Mouse (Mus musculus) neutrophil, adult 5-6 weeks (primary cell): Measurements from ENCODE around the gene Enpp6. TPM values are rescaled to one million over a fixed set of nuclear protein-coding genes. Genes with fewer than 3 reads are reported as not detected.
"Not testable (repeated sequence)": the region's sequence is repeated elsewhere in the genome, so short reads cannot be mapped to it uniquely, and the experiment has no call there.

Source experiments
- ATAC-seq: fragments of 151-379, 151-347 bp; 2 replicates; pipeline ENCODE4 v1.8.0; 2017; ENCODE audit warnings: mild to moderate bottlenecking, moderate TSS enrichment; ENCODE audit not compliant: insufficient number of reproducible peaks, poor library complexity, low FRiP score, severe bottlenecking; ENCODE audit errors: extremely low read depth
- total RNA-seq: library from RNA; stranded (forward); fragments of 200-1000 nt; gene quantifications from 2 replicates; pipeline ENCODE4 v1.2.3, GENCODE M21; 2017

Gene Enpp6
- total RNA-seq, 1 experiment from 2014 or later = not detected

DNA sequence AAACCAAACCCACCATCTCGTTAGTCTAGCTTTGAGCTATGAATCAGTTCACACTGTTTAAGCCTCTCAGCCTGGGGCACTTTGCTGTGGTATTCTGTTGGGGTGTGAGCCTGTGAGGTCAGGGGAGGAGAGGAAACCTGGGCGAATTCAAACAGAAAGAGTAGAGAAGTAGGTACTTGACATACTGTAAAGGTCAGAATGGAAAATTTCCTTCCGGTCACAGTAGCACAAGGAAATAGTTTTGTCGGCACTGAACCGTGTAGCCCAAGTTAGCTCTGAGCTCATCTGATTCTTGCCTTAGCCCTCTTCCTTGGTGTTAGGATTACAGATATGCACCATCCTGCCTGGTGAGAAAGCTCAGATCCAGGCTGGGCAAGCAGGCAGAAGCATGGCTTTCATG lies 4.4 kb downstream of the Enpp6 start:
- no peak for ATAC-seq

DNA sequence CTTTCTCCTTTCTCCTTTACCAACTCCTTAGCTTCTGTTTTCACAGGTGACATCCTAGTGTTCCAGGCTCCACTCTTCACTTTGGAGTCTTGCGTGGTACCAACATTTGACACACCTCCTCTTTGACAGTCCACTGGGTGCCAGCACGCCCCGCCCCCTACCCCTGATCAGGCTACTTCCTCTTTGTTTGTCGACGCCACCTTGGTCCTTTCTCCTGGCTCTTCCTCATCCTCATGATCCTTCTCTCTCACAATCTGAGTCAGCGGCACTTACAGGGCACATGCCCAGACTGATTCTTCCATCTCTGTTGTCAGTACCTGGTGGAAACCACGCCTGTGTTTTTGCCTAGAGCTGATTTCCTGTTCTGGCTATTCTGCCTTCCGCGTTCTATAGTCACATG lies 5.9 kb downstream of the Enpp6 start:
- ATAC-seq = 0 out of 2 replicates have a peak, but pooled peaks have one; percentile 33

DNA sequence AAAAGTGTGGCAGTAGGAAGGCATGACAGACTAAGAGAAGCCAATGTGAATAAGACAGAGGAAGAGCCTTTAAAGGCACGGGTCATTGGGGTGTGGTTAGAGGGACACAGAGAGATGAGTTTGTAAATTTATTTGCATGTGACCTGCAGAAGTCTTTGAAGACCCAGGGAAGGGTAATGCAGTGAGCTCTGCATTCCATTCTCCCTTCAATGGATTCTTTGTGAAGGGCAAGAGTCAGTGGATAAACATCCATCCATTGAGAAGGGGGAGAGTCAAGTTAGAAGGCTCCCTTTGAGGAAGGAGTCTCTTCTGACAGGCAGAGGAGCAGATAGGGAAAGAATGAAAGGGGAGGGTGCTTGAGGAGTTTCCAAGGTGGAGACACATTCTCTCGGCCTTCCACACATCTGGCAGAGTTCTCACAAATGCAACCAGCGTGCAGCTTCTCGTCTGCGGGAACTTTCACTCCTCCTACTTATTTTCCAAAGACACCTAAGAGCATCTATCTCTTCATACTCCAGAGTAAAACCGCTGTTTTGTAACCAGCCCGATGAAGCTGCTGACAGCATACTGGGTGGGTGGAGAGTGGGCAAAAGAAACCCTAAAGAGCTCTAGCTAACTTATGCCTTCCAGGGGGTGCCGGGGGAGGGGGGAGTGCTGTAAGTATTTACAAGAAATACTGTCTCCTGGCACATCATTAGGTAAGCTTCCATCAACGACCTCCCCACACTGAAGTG lies 9.4 kb downstream of the Enpp6 start:
- ATAC-seq = no peak

DNA sequence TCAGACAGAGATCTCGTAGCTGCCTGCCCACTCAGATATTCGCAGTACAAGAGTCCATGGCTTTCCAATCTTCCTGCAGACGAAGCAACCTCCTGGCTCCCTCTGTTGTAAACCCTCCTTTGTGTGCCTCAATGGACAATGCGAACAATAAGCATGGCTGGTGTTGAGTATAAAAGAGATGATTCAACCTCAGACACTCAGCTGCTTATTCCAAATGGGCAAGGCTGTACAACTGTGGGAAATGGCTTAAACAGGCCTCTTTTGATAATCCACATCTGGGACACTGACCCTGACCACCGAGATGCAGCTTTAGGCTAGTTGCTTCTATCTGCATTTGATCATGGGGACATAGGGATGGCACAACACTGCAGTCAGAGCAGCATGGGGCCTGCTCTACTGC lies 19.0 kb downstream of the Enpp6 start:
- ATAC-seq = no peak

DNA sequence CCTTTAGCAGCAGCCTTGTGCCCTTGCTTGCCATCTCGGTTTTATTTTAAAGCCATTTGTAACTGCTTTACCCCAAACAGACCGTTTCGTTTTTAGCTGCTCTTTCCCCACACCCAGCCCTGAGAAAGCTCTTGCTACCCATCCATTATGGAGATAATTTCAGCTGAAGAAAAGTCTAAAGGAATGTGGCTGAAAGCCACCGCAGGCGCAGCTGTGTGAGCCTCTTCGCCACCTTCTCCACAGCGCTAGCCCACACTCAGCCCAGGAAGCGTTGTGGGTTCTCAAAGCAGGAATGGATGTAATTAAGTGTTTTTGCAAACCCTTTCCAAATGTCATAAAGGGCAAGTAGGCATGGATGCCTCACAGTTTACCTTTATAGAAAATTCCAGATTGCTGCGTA lies 20.1 kb downstream of the Enpp6 start:
- ATAC-seq = no peak

DNA sequence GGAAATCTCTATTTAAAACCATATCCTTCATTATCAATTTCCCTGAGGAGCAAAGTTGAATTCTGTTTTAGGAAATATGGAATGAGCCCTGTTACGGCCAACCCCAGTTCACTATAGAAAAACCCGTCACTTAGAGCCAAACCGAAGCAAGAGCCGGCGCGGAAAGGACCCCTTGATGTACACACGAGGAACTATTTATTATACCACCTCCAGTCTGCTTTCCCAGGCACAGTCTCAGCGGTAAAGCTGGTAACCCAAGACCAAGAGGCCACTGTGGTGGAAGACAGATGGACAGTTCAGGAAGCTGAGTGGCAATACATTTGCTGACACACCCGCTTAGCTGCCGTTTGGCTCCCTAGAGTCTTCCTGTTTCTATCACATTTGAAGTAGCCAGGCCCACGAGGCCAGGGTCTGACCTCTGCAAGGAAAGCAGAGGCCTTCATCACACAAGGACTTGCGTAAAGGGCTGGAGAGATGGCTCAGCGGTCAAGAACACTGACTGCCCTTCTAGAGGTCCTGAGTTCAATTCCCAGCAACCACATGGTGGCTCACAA lies 21.6 kb downstream of the Enpp6 start:
- ATAC-seq = no peak

DNA sequence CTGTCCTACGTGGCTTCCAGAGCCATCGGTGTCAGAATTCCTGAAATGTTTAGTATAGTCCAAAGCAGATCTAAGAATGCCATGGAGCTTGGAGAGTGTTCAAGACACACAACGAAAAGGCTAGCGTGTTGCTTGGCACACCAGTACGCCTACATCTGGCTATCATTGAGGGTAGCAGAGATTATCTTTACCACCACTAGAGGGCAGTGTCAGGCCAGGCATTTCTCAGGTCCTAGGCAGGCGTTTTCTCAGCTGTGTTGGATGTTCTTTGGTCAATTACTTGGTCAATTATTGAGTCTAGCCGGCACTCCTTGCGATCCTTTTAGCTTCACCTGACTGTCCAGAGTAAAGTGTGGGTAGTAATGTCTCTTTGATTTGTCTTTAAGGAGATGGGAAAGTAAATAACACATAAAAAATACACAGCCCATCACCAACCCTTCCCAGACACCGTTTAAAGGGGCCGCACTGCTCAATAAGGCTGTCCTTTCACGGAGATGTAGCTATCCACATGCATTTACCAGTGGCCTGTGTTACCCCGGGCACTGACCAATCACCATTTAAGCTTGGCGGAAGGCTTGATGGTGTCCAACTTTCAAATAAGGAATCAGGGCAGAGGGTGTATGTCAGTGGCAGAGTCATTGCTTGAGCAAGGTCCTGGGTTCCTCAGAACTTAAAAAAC lies 29.7 kb downstream of the Enpp6 start:
- peak; percentile 63; the same call in 1 of the 2 replicates for ATAC-seq

DNA sequence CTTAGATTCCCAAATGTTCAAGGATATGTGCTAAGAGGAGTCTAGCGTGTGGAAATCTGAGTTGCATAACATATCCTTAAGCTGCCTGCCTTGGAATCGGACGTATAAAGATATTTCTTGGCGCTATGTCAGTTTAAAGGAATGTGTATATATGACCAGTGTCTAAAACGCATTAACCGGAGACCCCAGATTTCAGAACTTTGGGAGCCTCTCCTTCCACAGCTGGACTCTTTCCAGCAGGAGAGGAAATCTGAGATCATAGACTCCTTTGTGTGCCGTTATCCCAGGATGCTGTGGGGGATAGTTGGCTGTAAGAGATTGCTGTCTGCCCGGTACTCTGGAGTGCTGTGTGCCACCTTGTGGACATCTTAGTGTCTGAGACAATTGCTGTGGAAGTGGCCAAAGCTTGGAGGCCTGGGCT lies 34.5 kb downstream of the Enpp6 start:
- no peak for ATAC-seq

DNA sequence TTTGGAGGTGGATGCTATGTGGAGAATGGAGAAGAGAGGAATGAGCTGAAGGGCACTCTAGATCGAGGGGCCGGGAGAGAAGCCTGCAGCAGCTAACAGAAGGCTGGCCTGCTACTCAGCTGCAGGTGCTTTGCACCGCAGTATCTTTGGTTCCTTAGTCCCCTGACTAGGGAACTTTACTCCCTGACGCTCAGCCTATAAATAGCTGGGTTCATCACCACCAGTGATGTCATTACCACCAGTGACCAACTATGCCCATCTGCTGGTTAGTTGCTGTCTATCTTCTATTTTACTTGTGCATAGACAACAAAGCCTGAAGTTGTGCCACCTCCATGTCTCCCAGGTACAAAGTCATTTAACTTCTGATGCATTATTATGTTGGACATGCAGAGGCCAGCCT lies 37.9 kb downstream of the Enpp6 start:
- no peak for ATAC-seq

DNA sequence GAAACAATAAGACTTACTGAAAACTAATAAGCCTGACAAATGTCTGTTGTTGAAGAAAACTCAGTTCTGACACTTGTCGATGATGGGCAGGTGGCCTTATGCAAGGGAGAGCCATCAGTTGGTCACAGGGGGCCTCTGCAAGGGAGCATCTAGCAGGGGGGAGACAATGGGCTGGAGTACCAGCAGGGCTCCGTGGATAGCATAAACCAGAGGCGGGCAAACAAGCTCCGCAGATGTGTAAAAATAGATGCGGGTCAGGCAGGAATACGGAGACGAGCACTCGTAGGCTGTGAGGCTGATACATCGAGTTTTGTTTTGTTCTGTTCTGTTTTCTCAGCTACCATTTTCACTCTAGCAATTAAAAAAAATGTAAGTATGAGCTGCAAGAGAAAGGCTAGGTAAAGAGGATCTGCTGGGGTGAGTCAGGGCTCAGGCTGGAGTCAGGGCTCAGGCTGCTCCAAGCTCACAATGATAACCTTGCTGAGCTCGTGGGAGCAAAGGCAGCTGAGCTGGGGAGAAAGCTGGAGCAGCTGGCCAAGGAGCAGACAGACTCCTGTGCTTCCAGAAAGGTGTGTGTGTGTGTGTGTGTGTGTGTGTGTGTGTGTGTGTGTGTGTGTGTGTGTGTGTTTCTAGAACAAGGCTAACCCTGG lies 40.3 kb downstream of the Enpp6 start:
- ATAC-seq = no peak

DNA sequence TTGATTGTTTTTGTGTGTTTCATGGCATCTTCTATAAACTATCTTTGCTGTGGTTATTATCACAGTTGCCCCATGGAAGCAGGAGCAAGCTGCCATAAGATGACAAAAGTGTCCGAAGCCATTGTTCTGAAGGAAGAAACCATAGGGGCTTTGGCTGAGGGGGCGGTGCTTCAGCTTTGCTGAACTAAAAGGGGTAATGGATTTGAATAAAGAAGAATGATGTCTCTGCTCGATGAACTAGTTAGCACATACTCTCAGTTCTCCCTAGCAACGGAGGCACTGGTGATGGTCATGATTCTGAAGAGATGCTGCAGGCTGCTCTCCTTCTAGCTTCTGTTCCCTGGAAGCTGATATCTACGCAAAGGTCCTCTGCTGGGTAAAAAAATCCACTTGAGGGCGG lies 41.8 kb downstream of the Enpp6 start:
- no peak for ATAC-seq

DNA sequence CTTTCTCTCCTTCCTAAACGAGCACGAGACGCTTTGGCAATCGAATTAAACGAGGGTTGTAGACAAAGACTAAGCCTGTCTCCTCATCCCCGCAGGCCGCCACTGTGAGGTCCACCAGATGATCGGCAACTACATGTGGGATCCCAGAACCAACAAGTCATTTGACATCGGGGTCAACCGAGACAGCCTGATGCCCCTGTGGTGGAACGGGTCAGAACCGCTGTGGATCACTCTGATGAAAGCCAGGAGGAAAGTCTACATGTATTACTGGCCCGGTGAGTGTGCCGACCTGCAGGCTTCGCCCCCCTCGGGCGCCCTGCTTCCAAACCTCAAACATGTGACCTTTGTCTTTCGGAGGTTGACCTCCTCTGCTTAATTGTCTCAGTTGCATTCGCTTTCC lies 43.6 kb downstream of the Enpp6 start:
- ATAC-seq = no peak

DNA sequence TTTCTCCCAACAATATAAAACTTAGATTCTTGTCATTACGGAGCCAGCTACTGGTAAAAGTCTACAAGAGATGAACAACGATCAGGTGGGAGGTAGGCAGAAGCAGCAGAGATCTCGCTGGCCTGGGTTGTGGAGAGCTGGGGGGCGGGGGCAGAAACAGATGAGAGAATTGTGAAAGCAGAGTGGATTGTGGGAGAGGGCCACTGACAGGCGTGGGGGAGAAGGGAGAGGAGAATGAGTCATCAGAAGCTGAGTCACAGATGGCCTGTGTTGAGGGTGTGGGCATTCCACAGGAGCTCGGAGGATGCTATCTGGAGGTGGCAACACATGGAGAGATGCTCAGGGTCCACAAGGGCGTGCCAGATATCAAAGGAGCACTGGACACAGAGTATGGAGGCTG lies 45.4 kb downstream of the Enpp6 start:
- ATAC-seq = no peak

DNA sequence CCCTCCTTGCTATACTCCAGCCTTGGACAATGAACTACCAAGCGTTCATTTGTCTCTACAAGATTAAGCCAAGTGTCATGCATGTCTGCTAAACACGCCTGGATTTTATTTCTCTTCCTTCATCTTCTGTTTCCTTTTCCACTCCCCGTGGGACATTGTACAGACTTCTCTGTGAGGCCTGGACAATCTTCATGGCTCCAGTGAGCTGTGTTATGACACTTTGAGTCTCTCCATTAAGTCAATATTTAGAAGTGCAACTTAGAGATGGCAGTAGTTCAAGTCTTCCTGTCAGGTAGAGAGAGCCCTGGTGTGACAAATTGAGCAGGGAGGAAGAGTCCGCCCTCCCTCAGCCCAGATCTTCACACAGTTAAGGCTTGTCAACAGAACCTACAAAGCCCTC lies 47.3 kb downstream of the Enpp6 start:
- ATAC-seq = no peak

DNA sequence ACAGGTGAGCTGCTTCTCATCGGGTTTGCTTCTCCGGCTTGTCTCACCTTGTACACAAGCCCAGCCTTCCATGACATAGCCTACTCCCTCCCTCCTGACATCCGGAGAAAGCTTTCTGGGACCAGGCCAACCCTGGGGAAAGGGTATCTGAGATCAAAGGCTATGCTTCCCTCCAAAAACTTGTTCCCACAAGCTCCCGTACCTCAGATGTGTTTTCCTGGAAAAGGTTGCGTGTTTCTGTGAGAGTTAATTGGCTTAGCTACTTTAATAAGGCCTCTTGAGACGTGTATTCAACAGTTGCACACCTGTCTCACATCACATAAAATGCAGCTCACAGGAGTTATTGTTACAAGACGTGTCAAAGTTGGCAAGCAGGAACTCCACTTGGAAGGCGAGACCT lies 49.8 kb downstream of the Enpp6 start:
- ATAC-seq = no peak

DNA sequence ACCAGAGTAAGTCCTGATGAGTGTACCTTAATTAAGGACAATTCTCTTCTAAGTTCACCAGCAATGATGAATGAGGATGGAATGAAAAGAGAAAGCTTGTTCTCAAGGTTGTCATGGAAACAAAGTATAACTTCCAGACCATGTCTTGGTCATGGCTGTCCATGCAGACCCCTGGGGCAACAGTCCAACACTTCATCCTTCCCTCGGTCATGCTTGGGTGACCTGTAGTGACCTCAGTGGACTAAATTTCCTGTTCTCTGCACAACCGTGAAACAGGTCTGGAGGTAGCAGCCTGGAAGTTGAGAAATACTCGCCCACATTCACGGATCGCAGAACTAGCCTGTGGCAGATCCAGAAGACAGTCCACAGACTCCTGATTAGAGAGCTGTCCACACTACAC lies 50.7 kb downstream of the Enpp6 start:
- ATAC-seq = no peak

DNA sequence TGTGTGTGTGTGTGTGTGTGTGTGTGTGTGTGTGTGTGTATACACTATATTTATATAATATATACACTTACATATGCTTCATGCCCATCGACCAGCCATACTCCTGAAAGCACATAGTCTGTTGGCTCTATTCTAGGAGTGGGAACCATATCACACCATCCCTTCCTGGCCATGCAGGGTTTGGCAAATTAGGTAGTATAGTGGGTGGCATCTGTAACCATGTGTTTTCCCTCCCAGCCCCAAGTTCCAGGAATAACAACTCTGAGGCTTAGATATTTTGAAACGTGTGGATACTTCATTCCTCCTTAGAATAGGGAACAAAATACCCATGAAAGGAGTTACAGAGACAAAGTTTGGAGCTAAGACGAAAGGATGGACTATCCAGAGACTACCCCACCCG lies 53.5 kb downstream of the Enpp6 start:
- ATAC-seq = not testable (repeated sequence)

DNA sequence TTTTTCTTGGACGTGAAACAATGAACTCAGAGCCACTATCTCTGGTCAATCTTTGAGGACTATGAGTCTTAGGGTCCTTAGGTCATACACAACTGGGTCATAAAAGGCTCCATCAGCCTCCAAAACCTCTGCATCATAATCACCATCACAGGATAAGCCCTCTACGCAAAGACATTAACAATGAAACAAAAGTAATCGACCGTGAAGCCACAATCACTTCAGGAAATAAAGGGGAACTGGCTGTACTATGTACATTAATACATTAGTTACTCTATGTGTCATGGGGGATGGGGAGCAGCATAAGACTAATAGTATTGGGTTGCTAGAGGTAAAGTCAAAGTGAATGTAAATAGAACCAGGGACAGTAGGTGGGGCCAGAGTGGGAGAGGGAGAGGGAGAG lies 59.7 kb downstream of the Enpp6 start:
- peak; percentile 69; the same call in 1 of the 2 replicates for ATAC-seq

DNA sequence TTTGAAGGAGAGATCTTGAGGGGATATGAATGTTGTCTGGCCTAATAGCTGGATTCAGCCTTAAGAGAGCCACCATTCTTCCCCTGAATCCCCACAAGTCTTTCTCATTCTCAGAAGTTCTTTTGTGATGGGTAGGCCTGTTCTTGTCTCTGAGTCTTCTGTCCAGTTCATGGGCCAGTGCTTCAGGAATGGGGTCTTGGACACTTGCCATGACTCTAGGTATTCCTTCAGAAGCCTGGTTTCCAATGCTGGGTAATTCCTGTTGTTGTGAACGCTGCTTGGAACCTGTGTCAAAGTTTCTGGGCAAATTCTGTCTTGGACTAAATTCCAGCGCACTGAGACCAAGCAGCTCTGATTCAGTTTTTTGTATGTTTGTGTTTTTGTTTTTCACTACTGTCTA lies 60.5 kb downstream of the Enpp6 start:
- no peak for ATAC-seq

DNA sequence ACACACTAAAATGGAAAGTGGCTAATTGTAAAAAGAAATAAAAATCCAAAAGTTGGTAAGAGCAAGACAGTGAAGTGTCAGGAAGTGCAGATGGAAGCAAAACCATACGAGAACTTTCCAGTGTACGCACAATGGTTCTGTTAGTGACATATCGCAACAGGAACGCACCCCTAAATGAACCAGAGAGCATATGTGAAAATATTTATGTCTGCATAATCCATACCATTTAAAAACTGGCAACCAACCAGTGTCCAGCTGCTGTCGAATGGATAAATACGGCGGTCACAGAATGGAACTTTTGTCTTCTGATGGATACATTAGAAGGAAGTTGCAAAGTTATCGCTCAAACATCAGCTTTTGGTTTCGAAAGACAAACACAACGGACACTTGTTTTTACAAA lies 61.9 kb downstream of the Enpp6 start:
- ATAC-seq = no peak
